Mouse (Mus musculus) brain, embryonic 18.5 days (tissue): ENCODE results near the gene Hoxa3.

ENCODE experiments used
- DNase-seq: peaks from one replicate; pipeline ENCODE4 v3.0.0-alpha.2; 2012; ENCODE audit warnings: low read depth, low spot score

Gene Hoxa3

DNA sequence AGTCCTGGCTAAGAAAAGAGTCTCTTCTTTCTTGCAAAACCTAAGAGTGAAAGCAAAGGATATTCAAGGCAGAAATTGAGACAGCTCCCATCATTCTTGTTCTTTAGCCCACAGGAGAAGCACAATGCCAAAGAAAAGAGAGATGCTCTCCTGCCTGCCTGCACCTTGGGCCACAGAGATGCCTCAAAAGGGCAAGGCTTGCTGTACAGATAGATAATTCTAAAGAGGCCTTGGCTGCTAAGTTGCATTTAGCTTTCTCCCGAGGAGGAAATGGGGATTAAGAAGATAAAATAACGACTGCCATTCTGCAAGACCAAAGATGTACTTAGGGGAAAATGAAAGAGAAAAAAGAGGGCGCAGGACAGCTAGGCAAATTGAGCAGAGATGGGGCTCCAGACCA, 33.8 kb upstream of the Hoxa3 start:
- DNase-seq = no peak

DNA sequence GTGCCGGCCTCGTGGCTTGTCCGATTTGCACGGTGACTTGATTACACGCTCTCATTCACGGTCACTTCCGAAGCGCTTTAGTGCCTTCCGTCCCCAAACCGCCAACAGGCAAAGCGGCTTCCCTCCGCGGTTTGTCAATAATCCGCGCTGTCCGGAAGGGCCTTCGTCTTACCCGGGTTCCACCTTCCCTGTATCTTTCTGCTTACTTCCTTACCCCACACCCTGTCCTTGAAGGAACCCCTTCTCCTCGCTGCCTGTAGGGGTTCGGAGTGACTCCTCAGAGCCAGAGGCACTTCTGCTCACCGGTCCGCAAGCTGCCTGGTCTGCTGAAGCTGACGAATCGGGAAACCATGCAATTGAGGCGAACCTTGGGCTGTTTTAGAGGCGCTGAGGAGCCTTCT, 33.3 kb upstream of the Hoxa3 start:
- no peak for DNase-seq

DNA sequence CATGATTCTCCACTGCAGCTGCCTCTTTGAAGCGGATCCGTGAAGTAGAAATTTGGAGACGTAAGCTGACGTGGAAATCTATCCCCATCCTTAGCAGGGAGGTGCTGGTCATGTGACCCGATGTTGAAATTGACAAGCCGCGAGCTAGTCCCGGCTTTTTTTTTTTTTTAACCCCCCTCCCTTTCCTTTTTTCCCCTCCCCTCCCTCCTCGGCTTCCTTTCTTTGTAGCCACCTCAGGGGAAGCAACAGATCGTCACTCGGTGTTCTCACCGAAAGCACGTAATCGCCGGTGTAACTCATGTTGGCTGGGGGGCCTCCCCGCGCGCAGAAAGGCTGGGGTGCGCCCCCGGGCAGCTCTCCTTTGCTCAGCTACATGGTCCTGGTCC, 32.6 kb upstream of the Hoxa3 start, which contains the start of gene Hoxa11:
Gene Hoxa11, minus strand, starts transcription at position 54 of the 386 bp plus-strand sequence.
- DNase-seq = no peak

DNA sequence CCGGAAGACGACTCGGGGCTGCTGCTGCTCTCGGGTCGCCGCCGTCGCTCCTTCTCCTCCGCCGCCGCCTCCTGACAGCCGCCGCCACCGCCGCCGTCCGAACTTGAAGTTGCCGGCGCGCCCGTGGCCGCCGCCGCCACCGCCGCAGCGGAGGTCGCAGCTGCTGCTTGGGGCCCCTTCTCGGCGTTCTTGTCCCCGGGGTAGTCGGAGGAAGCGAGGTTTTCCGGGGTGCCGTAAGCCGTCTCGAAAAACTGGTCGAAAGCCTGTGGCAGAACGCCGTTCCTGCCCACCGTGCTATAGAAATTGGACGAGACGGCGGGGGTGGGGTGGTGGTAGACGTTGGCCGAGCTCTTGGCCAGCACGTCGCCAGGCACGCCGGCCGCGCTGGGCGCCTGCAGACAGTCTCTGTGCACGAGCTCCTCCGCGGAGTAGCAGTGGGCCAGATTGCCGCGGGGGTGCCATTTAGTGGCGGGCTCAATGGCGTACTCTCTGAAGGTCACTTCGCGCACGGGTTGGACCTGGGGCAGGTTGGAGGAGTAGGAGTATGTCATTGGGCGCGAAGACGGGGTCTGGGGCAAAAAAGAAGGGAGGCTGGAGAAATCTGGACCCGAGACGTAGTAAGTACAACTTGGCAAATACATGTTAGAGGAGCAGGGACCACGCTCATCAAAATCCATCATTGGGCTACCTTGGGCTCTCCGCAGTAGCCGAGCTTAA, 32.1 kb upstream of the Hoxa3 start:
- no peak for DNase-seq

DNA sequence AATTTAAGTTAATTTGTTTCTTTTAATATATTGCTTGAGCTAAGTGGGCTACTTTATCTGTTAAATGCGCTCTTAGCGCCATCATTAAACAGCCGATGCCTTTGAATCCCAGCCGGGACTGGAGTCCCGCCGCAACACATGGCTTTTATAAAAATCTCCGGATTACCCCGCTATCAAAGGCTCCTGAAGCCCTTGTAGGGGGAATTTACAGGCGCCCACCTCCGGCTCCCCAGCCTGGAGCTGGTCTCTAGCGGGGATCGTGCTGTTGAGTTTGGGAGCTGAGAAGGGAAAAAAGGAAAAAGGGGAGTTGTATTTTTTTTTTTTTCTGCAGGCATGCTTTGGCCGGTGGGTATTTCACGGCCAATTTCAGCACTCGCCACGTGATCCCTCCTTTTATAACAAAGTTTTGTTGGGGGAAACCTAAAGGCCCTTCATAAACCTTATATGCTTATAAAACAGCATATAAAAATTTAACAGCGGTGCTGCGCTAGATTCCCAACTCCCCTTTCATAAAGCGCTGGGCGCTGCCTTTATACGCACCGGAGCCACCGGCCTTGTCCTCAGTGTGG, 31.4 kb upstream of the Hoxa3 start:
- DNase-seq = no peak

DNA sequence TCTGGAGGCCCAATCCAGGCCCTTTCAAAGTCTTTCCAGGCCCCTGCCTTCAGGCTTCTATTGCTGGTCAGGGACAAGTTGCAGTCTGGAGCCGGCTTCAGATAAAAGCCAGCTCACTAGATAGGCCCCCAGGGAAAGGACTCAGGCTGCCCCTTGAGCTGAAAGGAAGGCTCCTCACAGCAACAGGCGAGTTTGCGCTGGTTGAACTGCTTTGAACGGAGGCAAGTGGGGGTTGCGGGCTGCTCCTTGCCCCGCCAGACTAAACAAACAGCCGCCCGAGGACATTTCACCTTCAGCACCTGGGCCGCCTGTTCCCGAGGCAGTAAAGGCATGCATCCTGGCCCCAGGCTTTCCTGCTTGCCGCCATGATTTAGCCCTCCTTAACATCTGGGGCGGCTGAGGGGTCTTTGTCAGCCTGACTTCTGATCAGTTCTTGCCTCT, 30.6 kb upstream of the Hoxa3 start:
- no peak for DNase-seq

DNA sequence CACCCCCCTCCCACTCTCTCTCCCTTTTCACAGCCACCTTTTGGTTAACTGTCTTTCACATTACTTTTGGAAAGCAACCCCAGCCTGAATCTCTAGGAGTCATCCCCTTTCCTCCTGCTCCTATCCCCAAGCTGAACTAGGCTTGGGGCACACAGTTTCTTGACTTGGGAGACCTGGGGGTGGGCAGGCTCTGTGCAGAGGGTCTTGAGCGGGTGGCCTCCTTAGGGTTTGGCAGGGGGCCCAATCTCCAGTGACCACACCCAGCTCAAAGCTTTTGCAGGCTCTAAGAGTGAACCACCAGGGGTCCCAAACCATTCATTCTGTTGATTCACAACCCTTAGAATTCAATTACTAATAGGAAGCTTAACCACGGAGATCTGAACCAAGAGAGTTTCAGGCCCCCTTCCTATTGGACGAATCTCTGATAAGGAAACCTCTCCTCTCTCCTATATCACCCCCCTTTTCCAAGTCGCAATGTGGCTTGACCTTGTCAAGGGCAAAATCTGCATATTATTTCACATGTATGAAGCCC, 29.7 kb upstream of the Hoxa3 start:
- DNase-seq = no peak

DNA sequence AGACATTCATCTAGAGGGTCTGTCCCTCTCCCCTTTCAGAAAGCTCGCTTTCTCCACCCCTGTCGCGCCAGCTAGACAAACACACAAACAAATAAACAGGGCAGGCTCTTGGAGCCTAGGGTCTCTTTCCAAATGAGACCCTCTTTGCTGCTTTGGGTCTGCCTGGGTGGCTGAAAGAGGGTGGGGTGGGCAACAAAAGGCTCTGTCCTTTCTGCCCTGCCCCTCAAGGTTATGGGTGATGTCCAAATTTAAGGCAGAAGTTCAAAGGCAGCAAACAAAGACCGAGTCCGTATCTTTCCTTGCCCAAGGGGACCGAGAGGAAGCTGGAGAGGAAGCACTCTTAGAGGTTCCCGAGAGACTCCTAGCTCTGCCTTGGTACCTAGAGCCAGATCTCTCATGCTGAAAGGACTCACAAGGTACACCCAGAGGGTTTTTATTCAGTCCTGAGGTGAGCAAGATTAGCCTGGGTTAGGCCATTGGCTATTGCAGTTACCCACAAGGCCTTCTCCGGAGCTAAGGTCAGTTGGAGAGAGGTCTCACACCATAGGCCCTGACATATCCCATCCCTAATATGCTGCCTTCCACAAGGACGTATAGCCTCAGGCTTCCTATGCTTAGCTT, 28.0 kb upstream of the Hoxa3 start:
- DNase-seq = no peak

DNA sequence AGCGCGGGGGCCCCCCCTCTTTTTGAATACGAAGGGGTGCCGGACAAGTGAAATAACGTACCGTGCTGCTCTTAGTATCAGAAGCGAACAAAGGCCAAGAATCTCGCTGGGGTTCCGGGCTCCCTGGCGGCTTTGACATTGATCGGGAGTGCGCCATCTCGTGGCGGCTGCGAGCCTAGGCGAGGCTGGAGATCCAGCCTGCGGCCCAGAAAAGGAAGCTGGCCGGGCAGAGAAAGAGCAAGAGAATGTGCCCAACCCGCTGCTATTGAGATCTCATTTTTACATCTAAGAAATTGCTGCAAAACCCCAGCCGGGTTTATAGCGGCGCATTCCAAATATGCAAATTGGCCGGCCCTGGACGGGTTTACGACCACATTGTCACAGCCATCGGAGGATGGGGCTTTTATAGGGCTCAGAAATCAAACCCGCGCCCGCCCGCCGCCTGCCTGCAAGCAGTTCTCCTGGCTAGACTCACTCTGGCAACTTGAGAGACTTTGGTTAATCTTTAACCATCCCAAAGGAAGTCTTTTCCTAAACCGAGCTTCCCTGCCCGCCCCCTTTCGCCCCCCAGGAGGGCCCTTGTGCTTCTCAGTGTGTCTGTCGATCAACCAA, 27.4 kb upstream of the Hoxa3 start, which contains the start of gene Hoxa10:
Gene Hoxa10, minus strand, starts transcription at position 466 of the 612 bp plus-strand sequence.
- no peak for DNase-seq

DNA sequence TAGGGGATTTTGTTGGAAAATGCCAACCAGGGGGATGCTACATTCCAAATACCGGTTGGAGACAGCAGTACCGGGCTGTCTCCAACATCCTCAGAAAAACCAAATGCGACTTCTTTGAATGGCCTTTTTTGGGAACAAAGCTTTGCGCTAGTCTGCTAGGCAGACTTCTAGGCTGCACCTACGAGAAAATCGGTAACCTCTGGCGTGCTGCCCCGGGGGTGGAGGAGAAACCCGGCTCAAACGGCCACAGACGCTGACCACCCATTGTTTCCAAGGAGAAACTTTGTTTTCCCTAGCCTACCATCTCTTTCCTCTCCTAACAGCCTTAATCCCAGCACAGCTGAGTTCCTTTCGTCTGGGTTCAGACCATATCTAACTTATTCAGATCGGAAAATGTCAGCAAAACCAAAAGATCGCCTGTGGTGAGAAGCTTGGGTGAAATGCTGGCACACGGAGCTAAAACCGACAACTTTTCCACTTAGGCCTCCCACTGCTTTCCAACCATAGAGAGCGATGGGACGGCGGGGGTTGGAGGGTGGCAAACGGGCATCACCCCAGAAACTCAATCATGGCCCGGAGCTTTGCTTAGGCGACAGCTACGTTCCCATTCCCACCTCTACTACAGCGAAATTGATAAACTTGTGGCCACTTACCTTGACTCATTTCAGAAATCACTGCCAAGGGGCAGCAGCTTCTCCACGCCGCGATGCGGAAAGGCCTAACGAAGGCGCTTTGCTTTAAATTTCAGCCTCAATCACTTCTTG, 26.7 kb upstream of the Hoxa3 start:
- DNase-seq = no peak

DNA sequence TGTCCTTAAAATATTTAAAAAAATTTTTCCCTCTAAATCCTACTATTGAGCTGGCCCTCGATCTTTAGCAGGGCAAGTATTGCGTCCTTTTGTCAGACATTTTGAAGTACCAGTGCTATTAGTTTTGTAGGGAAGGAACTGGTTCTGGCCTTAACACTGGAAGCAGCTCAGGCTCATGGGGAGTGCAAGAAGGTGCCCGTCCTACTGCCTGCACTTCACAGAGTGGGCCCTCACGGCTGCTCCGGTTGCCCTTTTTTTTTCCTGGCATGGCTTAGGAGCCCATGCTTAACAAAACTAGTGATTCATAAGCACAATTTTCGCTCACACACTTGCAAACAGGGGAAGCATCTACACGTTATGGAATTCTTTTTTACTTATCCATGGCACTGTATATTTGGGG, 25.8 kb upstream of the Hoxa3 start:
- DNase-seq = no peak

DNA sequence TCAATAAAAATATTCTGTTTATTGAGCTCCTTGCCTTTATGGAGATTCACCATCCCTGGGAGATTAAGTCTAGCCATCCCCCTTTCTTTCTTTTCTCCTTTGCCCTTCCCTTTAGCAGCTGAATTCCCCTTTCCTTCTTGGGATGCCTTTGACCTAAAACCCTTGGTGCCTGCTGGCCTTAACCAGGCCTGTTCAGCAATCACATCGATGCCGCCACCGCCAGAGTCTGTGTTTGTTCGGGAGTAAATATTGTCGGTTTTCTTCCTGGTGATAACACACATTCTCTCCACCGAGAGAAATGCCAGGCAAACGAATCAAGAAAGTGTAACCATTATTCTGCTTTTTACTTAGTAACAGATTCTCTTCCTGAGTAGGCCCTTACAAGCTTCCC, 25.0 kb upstream of the Hoxa3 start:
- no peak for DNase-seq

DNA sequence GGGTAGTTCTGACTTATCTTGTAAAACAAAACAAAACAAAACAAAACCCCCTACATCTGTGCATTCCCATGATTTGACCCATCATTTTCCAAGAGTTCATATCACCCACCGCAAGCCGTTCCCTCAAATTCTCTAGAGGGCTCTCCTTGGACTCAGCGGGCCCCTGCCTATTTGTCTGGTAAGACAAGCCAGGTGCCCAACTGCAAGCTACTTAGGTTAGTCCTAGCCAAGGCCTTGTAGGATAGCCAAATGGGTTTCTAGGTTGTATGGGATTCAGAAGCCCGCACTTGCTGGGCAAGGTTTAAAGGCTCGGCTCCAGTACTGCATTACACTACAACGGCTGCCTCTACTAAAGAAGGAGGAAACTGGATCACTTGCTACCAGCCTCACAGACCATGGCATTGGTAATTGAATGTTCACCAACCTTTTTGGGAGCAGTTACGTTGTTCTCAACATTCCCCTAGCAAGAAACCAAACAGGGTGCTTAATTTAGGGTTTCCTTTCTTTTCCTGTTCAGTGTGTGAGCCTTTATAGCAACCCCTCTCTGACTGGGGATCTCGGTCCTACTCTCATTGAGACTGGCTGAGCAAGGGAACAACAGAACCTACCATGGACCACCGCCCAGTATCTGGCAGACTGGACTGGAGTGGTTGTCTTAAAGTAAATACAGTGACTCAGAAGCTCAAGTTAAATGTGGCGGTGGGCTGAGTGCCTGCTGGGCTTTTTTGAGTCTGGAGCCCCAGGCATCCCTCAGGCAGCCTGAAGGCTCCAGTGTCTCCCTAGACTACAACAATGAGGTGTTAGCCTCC, 24.4 kb upstream of the Hoxa3 start:
- DNase-seq = no peak

DNA sequence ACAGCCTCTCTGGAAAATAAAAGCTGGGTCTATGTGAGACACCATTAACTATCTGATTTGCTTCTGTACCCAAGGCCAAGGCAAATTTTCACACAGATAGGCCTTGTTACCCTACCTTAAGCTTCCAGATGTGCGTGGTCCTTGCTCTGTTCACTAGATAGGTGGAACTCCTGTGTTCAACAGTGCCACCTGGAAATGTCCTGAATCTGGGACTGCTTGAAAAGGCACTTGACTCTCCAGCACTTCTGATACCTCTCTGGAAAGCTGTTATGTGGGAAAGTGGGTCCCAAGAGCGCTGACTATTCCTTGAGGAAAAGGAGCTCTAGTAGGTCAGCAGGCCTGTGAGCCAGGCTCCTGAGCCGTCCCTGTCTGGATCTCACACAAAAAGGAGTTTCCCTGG, 23.7 kb upstream of the Hoxa3 start:
- no peak for DNase-seq

DNA sequence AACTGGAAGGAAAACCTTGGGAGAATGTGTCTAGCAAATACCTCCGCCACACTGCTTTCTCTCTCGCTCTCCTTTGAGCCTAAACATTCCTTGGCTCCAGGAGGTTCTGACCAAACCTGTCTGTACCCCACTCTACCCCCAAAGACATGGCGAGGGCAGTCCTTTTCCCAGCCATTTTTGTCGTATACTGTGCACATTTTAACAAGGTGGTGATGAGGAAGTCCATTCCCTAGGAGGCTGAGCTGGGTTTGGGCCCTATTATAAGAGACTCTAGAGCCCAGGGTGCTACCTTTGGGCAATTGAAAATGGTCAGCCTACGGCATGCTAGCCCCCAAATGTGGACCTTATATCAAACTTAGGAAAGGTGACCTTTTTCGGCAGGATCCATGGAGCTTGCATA, 22.7 kb upstream of the Hoxa3 start:
- DNase-seq = no peak

DNA sequence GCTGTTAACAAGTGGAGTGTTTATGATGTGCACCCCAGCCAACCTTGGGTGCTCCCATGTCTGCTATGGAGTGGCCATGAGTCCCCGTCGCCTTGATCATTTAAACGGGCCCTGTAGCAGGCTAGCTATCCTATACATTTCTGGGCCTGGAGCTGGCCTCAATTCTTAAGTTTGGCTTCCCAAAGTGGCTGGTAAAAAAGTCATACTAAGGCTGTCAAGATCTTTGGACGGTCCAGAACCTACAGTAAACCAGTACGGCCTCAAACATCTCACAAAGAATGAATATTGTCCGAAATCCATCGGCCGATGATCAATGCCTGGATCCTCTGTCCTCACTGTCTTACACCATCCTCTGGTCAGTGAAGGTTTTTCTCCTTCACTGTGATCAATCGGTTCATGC, 22.1 kb upstream of the Hoxa3 start:
- DNase-seq = no peak

DNA sequence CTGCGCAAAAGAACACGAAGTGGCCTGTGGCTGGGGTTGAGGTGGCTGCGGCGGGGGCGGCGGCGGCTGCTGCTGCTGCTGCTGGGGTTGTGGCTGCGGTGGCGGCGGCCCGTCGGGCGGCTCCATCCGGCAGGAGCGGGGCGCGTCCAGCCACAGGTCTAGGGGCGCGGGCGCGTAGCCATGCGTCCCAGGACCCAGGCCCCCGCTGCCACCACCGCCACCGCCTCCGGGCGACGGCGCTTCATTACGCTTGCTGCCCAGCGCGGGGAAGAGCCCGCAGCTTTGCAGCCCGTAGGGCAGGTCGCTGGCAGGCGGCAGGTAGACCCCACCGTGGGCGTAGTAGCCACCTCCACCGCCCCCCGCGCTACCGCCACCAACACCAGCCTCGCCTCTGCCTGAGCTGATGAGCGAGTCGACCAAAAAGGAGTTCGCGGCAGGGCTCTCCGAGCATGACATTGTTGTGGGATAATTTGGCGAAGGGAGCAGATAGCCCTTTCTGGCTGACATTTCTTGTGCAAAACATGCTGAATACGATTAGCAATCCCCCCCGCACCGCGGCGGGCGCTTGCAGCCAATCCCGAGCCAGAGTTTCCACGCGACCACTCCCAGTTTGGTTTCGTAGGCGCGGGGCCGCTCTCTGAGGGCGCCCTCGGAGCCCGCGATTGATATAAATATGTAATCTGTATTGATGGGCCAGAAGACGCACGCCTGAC, 21.4 kb upstream of the Hoxa3 start:
- no peak for DNase-seq

DNA sequence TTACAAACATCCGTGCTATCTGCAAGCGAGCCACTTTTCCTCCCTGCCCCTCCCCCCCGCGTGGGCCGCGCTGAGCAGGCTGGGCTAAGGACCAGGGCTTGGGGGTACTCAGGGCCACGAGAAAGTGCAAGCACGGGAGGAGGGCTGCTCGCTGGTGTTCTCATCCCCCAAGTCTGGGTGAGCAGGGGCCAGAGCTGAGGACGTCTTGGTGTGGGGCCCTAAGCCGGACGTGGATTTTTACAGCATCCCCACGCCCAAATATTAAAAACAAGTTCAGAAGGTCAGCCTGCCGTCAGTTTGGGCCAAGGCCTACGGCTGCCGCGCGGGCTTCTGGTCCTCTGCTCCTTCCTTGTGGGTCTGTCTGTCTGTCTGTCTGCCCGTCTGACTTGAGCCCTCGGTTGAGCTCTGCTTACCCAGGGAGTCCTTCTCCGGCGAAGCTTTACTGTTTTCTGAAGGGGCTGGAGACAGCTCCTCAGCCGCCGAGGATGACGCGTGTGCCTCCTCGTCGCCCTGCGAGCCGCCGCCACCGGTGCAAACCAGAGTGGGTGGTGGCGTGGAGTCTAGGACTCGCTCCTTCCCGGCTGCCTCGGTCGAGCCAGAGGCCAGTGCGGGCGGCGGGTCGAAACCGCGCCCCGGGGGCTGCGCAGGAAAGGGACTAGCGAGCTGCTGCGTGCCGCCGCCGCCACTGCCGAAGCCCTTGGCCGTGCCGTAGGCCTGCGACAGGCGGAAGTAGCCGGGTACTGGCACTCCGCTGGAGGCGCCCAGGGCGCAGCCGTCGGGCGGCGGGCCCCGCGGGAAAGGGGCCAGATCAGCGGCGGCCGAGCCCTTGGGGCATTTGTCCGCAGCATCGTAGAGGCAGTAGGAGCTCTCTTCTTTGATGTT, 20.7 kb upstream of the Hoxa3 start:
- no peak for DNase-seq

DNA sequence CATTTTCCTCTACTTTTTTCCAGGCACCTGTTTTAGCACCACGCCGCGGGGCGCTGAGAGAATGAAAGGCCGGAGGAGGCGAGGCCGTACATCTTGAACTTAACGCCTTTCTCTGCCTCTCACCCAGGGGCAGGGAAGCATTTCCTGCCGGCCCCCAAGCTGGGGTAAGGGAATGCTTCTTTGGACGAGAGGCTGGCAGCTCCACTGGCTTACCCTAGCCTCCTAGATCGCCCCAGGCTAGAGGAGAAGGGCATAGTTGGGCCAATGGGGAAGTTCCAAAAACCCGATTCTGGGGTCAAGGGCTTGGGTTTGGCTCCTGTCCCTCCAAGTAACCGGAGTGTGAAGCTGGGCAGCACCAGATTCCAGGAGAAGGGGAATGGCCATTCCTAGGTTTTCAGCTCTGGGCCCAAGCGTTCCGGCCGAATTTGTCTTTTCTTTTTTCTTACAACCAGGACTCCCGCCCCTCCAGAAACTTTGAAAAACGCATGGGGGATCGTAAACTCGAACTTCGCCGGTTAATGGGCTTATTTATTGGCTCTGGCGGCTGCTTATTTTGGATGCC, 19.9 kb upstream of the Hoxa3 start:
- no peak for DNase-seq
